Mouse (Mus musculus) embryo, embryonic 9.5 days (tissue): ENCODE results near the gene Pxk.
A peak's percentile ranks its signal among the peaks of the same experiment; 100 is the strongest.

Experiments used
- DNase-seq: peaks from one replicate; pipeline ENCODE4 v3.0.0-alpha.2; 2017; ENCODE audit errors: extremely low spot score

Pxk gene

GRCm38 (mm10) chr14:8200769-8201168, 102.8 kb downstream of the Pxk start:
- no peak for DNase-seq

DNA sequence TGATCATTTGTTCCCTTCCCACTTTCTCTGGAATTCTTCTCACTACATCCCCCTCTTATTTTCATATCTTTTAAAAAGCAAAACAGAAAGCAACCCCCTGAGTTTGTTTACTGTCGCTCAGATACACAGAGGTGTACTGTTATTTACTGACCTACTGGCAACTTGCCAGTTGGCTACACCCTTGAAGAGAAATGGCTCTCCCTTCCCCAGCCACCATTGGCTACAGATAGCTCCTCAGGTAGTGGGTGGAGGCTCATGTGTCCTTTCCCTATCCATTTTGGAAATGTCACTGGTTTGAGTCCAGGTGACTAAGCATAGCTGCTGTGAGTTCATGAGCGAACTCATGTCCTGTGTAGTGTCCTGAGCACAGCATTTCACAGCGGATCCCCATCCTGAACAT, 103.7 kb downstream of the Pxk start:
- no peak for DNase-seq

DNA sequence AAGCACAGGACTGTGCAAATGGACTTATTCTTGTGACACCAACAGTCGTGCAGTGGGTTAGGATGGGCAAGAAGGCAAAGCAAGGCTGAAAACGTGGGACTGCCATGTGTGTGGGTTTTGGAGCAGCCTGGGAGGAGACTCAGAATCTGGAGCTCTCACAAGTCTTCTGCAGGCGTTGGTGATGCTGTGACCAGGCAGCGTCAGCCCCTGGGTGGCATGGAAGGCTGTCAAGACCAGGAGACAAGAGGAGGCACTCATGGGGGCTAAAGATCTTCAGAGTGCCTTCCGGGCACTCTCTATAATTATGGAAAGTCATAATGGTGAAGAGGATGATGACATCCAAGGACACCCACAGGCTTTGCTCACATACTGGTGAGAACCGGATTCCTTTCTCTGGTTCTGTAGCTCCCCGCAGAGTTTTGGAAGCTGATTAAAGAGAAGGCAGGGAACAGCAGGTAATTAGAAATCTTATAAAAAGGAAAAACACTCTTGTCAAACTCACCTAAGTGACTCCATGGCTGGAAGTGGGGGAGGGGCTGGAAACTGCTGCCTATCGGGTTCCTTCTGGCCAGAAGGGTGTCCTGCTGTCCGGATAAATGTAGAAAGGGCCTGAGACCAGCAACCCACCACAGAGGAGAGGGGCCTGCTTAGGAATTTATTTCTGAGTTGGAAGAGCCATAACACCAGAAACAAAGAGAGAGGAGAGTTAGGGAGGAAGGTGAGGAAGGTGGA, 108.3 kb downstream of the Pxk start:
- no peak for DNase-seq

- DNase-seq: no peak
Measured at GRCm38 (mm10) chr14:8207105-8207504, 109.1 kb downstream of the Pxk start.

DNA sequence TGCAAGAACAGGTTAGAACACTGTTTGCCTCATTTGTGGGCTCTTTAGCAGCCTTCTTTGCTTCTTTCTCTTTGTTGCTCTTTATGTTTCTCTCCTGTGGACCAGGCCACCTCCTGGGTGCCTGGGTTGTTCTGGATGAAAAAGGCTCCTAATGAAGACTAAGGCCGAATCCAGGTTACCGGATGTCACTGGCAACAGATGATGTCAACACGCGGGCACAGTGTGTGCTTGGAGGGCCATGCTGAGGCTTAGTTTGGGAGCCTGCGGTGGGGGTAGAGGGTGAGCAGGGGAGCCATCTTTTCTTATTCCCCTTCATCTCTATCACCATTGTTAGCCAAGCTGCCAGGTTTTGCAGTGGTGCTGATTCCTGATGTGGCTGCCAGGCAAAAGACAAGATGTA, 109.5 kb downstream of the Pxk start:
- DNase-seq: no peak

DNA sequence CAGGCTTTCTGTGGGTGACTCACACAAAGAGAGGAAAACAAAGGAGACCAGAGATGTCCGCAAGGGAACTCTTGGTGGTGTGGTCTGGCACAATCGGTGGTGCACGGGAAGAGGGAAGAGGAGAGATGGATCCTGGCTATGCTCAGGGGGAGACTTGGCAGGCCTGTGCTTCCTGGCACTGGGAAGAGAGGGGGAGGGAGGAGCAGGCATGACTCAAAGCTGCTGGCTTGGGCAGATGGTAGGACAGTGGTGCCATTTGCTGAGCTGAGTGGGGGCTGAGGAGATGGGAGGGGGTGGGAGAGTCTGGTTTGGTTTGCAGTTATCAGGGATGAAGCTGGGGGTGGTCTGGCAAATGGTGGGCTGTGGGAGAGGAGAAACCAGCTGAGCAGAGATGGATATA, 110.9 kb downstream of the Pxk start:
- DNase-seq: no peak

DNA sequence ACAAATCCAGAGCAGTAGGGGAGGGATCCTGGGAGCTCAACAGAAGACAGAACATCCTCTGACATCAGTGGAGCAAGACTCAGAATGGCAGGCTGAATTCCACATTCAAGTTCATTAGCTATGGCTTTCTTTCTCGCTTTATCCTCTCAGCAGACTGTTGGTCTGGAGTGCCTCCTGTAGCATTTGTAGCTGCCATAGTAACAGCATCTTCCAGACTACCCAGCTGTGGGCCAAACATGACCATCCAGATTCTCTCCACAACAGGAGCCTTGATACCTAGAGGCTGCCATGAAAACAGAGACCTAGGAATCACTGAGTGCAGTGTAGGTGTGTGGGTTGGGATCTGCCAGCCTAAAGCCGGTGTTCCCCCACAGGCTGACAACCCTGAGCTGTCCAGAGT, 111.9 kb downstream of the Pxk start:
- no peak for DNase-seq

DNA sequence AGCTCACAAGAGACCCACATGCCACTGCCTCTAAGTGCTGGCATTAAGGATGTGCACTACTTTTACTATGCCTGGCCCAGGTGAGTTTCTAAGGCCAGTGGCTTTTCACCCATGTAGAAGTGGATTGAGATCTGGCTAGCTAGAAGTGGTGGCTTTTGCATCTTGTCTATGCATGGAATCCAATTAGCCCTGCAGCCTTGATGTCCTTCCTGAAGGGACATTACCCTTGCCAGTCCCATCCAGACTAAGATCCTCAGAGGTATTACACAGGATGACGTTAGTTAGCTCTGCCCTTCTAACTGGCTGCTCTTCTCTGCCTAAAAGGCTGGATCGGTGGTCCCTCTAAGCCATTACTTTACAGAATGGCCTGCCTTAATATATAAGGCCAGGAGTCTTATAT, 115.0 kb downstream of the Pxk start:
- DNase-seq: no peak

GRCm38 (mm10) chr14:8213803-8214224, 115.8 kb downstream of the Pxk start, which contains the start of gene Kctd6:
Gene Kctd6 (plus strand): TSS chr14:8214140.
- DNase-seq: peak; percentile 99
